Mouse (Mus musculus): ENCODE measurements at regions not wholly inside any gene's neighbourhood (a gene's known extent, or its start where the extent isn't known, plus 50 kb on each side); places are given as distances from the start of the nearest gene placed in this dataset.

DNA sequence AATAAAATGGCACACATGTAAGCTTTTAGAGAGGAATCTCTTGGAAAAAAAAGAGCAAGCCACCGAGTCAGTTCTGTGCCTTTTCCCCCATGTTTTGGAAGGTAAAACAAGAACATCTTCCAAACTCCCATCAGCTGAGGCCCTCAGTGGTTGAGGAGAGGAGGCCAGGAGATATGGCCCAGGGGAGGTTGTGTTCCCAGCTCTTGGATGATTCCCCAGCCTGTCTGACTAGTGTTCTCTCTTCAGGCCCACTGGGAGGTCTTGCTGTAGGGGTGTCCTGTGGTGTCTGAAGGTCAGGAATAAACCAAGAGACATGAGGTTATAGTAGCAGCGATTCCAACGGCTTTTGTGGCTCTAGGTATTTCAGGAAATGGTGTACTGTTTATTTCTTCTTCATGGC, 643.2 kb downstream of the Rnf144a start:
- Histone ChIP-seq H3K27me3 (ENCODE audit: control insufficient read depth, insufficient read depth, low read length) (no peaks in the 10 kb centered on the region), H3K27ac (ENCODE audit: insufficient read depth, low read length) (no peak overlapping the region), H3K4me3 (replicated peaks; ENCODE audit: insufficient read depth, low read depth, low read length) (no peak overlapping the region), H3K4me1 (ENCODE audit: control insufficient read depth, insufficient read depth, low read length) (peaks cover 4% of the 10 kb centered on the region)
- TF ChIP-seq CTCF (IDR thresholded peaks at IDR 0.05; ENCODE audit: borderline replicate concordance, insufficient read depth, low read depth, low read length) (no peak), POLR2A (IDR thresholded peaks at IDR 0.05; ENCODE audit: borderline replicate concordance, insufficient read depth, low read length) (no peak)
- no peak for DNase-seq
- WGBS, result 85% methylated on average over 3 of the region's 3 CpGs

DNA sequence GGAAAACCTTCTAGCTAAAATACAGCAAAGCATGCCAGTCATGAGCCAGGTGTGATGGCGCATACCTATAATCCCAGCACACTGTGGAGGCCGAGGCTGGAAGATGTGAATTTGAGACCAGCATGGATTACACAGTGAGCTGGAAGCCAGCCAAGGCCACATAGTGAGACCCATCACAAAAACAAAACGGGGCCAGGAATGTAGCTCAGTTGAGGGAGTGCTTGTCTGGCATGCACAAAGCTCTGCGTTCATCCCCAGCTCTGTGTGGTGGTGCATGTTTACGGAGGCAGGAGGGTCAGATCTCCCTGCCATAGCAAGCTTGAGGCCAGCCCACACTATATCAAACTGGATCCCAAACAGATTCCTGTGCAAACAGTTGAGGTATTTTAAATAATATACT, 646.4 kb downstream of the Rnf144a start:
- TF ChIP-seq CTCF (IDR thresholded peaks at IDR 0.05; ENCODE audit: borderline replicate concordance, insufficient read depth, low read depth, low read length) (no peak), POLR2A (IDR thresholded peaks at IDR 0.05; ENCODE audit: borderline replicate concordance, insufficient read depth, low read length) (no peak)
- WGBS, result 26% methylated on average over 5 of the region's 5 CpGs
- DNase-seq, result peak; percentile 23 to 52
- Histone ChIP-seq H3K4me1 (ENCODE audit: control insufficient read depth, insufficient read depth, low read length) (peaks cover 4% of the 10 kb centered on the region), H3K27me3 (ENCODE audit: control insufficient read depth, insufficient read depth, low read length) (no peaks in the 10 kb centered on the region), H3K27ac (ENCODE audit: insufficient read depth, low read length) (no peak overlapping the region), H3K4me3 (replicated peaks; ENCODE audit: insufficient read depth, low read depth, low read length) (no peak overlapping the region)

DNA sequence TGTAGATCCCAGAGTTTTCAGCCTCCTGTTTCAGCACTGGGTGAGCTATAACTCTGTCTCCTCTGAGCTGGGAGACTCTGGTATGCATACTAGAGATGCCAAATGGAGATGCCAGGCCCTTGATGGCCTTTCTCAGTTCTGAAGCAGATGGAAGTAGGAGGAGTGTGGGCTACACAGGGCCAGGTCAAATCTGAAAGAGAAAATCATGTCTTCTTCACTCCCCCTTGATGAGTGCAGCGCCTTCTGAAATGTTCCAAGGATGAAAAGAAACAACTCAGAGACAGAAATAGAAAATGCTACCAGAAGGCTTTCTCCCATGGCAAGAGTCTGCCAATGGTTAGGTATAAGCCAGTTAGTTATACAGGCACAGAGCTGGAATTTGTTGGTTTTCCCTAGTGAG, 652.0 kb downstream of the Rnf144a start:
- H3K4me1 ChIP-seq (ENCODE audit: control insufficient read depth, insufficient read depth, low read length), result no peaks in the 10 kb centered on the region
- no peak for TF ChIP-seq CTCF (IDR thresholded peaks at IDR 0.05; ENCODE audit: borderline replicate concordance, insufficient read depth, low read depth, low read length)
- no peak for TF ChIP-seq POLR2A (IDR thresholded peaks at IDR 0.05; ENCODE audit: borderline replicate concordance, insufficient read depth, low read length)
- no peak for DNase-seq
- no peak overlapping the region for H3K27ac ChIP-seq (ENCODE audit: insufficient read depth, low read length)
- H3K4me3 ChIP-seq (replicated peaks; ENCODE audit: insufficient read depth, low read depth, low read length), result no peak overlapping the region
- WGBS, result 93% methylated on average over 1 of the region's 1 CpGs
- no peaks in the 10 kb centered on the region for H3K27me3 ChIP-seq (ENCODE audit: control insufficient read depth, insufficient read depth, low read length)

DNA sequence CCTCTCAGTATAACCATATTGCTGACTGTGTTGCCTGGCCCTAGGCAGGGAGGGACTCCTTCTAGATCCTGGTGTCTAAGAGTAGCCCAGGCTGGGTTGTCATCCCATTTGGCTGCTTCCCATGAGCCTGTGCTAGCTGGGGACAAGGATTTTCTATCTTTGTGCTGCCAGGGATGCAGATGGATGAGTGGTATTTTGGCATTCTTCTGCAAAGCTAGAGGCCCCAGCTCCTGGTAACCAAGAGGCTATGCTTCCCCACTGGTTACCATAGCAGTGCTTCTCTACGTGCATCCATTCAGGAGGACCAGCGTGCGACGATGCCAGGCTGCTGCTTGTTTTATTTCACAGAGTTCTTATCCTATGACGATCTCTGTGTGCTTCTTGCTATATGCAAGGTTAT, 658.0 kb downstream of the Rnf144a start:
- WGBS, result 21% methylated on average over 5 of the region's 5 CpGs
- no peak for TF ChIP-seq CTCF (IDR thresholded peaks at IDR 0.05; ENCODE audit: borderline replicate concordance, insufficient read depth, low read depth, low read length)
- no peak for TF ChIP-seq POLR2A (IDR thresholded peaks at IDR 0.05; ENCODE audit: borderline replicate concordance, insufficient read depth, low read length)
- DNase-seq, result peak; percentile 25 to 66
- Histone ChIP-seq H3K27me3 (ENCODE audit: control insufficient read depth, insufficient read depth, low read length) (no peaks in the 10 kb centered on the region), H3K4me3 (replicated peaks; ENCODE audit: insufficient read depth, low read depth, low read length) (no peak overlapping the region), H3K4me1 (ENCODE audit: control insufficient read depth, insufficient read depth, low read length) (peaks cover 5% of the 10 kb centered on the region; the same call in 1 of the 2 replicates), H3K27ac (ENCODE audit: insufficient read depth, low read length) (no peak overlapping the region)

DNA sequence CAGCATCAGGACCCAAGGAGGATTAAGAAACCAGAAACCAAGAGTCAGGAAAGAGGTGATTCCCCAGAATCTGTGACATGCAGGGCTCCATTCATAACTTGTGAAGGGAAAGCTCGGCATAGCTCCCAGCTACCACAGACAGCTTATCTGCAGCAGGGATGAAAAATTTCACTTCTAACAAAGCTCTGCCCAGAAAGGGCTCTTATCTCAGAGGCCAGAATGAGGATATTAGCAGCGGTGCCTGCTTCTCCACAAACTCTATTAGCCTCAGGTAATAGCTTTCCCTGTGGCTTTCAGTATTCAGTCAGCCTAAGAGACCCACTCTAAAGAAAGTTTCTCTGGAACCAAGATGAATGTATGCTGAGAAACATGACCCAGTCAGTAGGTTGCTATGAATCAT, 636.9 kb upstream of the Id2 start:
- no peak for TF ChIP-seq CTCF (IDR thresholded peaks at IDR 0.05; ENCODE audit: borderline replicate concordance, insufficient read depth, low read depth, low read length)
- Histone ChIP-seq H3K4me1 (ENCODE audit: control insufficient read depth, insufficient read depth, low read length) (no peaks in the 10 kb centered on the region), H3K27me3 (ENCODE audit: control insufficient read depth, insufficient read depth, low read length) (no peaks in the 10 kb centered on the region), H3K4me3 (replicated peaks; ENCODE audit: insufficient read depth, low read depth, low read length) (no peak overlapping the region), H3K27ac (ENCODE audit: insufficient read depth, low read length) (no peak overlapping the region)
- no peak for DNase-seq
- WGBS, result 90% methylated on average over 2 of the region's 2 CpGs

DNA sequence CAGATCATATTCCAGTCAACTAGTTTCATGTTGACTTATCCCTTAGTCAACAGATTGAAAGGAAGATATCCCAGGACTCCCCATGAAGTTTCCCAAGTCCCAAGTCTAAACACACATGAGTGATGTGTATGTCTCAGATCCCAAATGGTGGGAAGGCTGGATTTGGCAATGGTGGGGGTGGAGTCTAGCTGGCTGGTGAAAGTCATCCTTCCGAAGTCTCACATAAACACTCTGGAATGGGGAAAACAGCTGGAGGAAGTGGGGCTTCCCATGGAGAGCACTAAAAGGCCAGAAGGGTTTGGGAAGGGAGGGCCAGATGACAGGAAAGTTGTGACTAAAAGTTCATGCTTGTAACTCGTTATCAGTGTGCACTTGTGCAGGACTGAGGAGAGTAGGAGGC, 628.8 kb upstream of the Id2 start:
- DNase-seq, result no peak
- Histone ChIP-seq H3K27me3 (ENCODE audit: control insufficient read depth, insufficient read depth, low read length) (no peaks in the 10 kb centered on the region), H3K4me3 (replicated peaks; ENCODE audit: insufficient read depth, low read depth, low read length) (no peak overlapping the region), H3K27ac (ENCODE audit: insufficient read depth, low read length) (no peak overlapping the region), H3K4me1 (ENCODE audit: control insufficient read depth, insufficient read depth, low read length) (no peaks in the 10 kb centered on the region)
- TF ChIP-seq CTCF (IDR thresholded peaks at IDR 0.05; ENCODE audit: borderline replicate concordance, insufficient read depth, low read depth, low read length) (no peak), POLR2A (IDR thresholded peaks at IDR 0.05; ENCODE audit: borderline replicate concordance, insufficient read depth, low read length) (no peak)
- 86% methylated on average over 2 of the region's 2 CpGs for WGBS

DNA sequence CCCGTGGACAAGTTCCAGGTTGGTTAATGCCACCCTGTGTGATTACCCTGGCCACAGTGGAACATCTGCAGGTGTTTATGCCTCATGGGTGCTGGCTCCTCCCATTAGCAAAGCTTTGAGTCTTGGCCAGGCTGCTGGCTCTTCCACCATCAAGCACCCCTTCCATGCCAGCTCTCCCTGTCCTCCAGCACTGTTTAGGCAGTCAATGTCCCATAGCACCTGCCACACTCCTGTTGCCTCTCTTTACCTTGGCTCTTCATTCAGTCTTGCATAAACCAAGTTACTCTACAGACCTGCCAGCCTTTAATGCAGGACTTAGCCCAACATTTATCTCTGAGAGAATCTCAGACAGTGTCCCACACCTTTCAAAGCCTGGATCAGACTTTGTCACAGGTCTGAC, 614.2 kb upstream of the Id2 start:
- H3K27me3 ChIP-seq (ENCODE audit: control insufficient read depth, insufficient read depth, low read length), result no peaks in the 10 kb centered on the region
- no peaks in the 10 kb centered on the region for H3K4me1 ChIP-seq (ENCODE audit: control insufficient read depth, insufficient read depth, low read length)
- H3K27ac ChIP-seq (ENCODE audit: insufficient read depth, low read length), result no peak overlapping the region
- TF ChIP-seq CTCF (IDR thresholded peaks at IDR 0.05; ENCODE audit: borderline replicate concordance, insufficient read depth, low read depth, low read length) (no peak), POLR2A (IDR thresholded peaks at IDR 0.05; ENCODE audit: borderline replicate concordance, insufficient read depth, low read length) (no peak)
- no peak for DNase-seq
- no peak overlapping the region for H3K4me3 ChIP-seq (replicated peaks; ENCODE audit: insufficient read depth, low read depth, low read length)
- 63% methylated on average over 1 of the region's 1 CpGs for WGBS

DNA sequence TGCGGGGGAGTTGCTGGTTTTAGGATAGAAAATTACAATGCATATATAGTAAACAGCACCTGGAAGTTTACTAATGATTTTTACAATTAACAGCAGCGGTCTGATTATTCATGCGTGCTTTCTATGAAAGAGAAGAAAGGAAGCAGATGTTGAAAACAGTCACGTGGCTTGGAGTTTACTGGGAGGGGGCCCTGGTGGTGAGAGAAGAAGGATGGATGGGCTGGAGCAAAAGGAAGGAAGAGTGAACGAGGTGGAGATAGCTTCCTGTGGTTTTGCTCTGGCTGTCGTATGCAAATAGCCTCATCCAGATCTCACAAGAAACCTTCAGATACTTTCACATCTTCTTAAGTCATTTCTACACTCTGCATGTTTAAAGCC, 606.1 kb upstream of the Id2 start:
- no peak for TF ChIP-seq CTCF (IDR thresholded peaks at IDR 0.05; ENCODE audit: borderline replicate concordance, insufficient read depth, low read depth, low read length)
- no peak for TF ChIP-seq POLR2A (IDR thresholded peaks at IDR 0.05; ENCODE audit: borderline replicate concordance, insufficient read depth, low read length)
- DNase-seq, result no peak
- Histone ChIP-seq H3K4me3 (replicated peaks; ENCODE audit: insufficient read depth, low read depth, low read length) (no peak overlapping the region), H3K4me1 (ENCODE audit: control insufficient read depth, insufficient read depth, low read length) (no peaks in the 10 kb centered on the region), H3K27me3 (ENCODE audit: control insufficient read depth, insufficient read depth, low read length) (no peaks in the 10 kb centered on the region), H3K27ac (ENCODE audit: insufficient read depth, low read length) (no peak overlapping the region)
- WGBS, result 18% methylated on average over 6 of the region's 6 CpGs
